Mouse (Mus musculus) heart, adult 2 months (tissue): ENCODE measurements around the gene Rdm1. TPM values are rescaled to one million over a fixed set of nuclear protein-coding genes. Genes with fewer than 3 reads are reported as not detected.

Experiments used
- DNase-seq, 2 experiments: peaks; one replicate each; pipeline ENCODE4 v3.0.0; 2021
- H3K27ac ChIP-seq: fragments of 200-600 bp; 2 replicates; pipeline ENCODE4 v1.8.1; 2022
- H3K27me3 ChIP-seq: fragments of 200-500 bp; 2 replicates; pipeline ENCODE4 v1.6.1; 2012; ENCODE audit warnings: mild to moderate bottlenecking, low read length, inconsistent platforms, mixed read lengths; ENCODE audit not compliant: control insufficient read depth, insufficient read depth
- H3K36me3 ChIP-seq: fragments of 200-500 bp; 2 replicates; pipeline ENCODE4 v1.6.1; 2012; ENCODE audit warnings: low read length, inconsistent platforms; ENCODE audit not compliant: control insufficient read depth, insufficient read depth
- H3K4me1 ChIP-seq: fragments of 200-500 bp; 2 replicates; pipeline ENCODE4 v1.6.1; 2011; ENCODE audit warnings: low read length; ENCODE audit not compliant: control insufficient read depth, insufficient read depth
- H3K4me3 ChIP-seq: fragments of 200-600 bp; 2 replicates; pipeline ENCODE4 v1.8.1; 2022
- H3K79me2 ChIP-seq: fragments of 200-500 bp; replicated peaks from 2 replicates; pipeline ENCODE4 v1.6.1; 2012; ENCODE audit warnings: mild to moderate bottlenecking, inconsistent platforms, low read length, moderate library complexity, mixed read lengths; ENCODE audit not compliant: control insufficient read depth, insufficient read depth
- H3K9ac ChIP-seq: fragments of 200-500 bp; 2 replicates; pipeline ENCODE4 v1.6.1; 2012; ENCODE audit warnings: low read depth, mild to moderate bottlenecking, control low read depth, inconsistent platforms, low read length, mixed read lengths
- CTCF ChIP-seq: fragments of 200-600 bp; IDR thresholded peaks from 2 replicates; pipeline ENCODE4 v1.8.1; 2022; ENCODE audit warnings: antibody characterized with exemption, mild to moderate bottlenecking, moderate library complexity
- EP300 ChIP-seq: fragments of 200-500 bp; IDR thresholded peaks from 2 replicates; pipeline ENCODE4 v1.6.1; 2011; ENCODE audit warnings: low read depth, low read length, control low read depth; ENCODE audit not compliant: insufficient read depth
- POLR2A ChIP-seq: fragments of 200-500 bp; IDR thresholded peaks from 2 replicates; pipeline ENCODE4 v1.6.1; 2011; ENCODE audit warnings: mild to moderate bottlenecking, low read depth, low read length, control low read depth; ENCODE audit not compliant: insufficient read depth
- WGBS: fragments of 180-500 bp; shearing (Covaris S2); methylation state at CpG from one replicate; pipeline ENCODE4 v1.1.7; 2018; 5-methylcytosine and 5-hydroxymethylcytosine counted together
- intact Hi-C: fragments of 180-260 bp; cut with DNase I; formaldehyde crosslinking; loops from one replicate; pipeline ENCODE4 v1.15.1; 2025
- polyA plus RNA-seq: library from polyadenylated mRNA; depleted of rRNA; stranded (reverse); fragments of >200 nt; gene quantifications from 2 replicates; pipeline ENCODE4 v1.2.3, GENCODE M21; 2012
- total RNA-seq, 2 experiments: library from RNA; stranded (reverse); gene quantifications; 2 replicates each; pipeline ENCODE4 v1.2.3; 2021

Gene Rdm1
- total and polyA plus RNA-seq, 3 experiments = 42.3 to 49.5 (median 45.6) TPM

DNA sequence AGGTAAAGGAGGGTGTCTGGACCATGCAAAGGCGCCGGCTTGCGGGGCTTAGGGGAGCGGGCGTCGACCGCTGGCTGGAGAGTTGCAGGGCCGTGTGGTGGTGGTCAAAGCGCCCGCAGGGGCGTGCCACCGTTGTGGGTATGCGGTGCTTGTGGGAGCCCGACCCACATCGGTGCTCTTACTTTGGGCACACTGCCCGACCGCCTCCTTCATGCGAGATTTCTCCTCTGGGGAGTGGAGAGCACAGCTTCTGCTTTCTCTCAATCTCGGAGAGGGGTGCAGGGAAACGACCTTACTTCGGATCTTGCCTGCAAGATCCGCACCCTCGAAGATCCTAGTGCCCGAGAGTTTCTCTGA lies 38.6 kb downstream of the Rdm1 start:
- under 1% methylated on average over 24 of the region's 24 CpGs for WGBS
- no peaks in the 10 kb centered on the region for H3K36me3 ChIP-seq
- H3K4me3 ChIP-seq = peak overlapping the region; percentile 66
- no peaks in the 10 kb centered on the region for H3K27me3 ChIP-seq
- peak overlapping the region; percentile 88 for H3K27ac ChIP-seq
- DNase-seq = no peak
- peaks cover 9% of the 10 kb centered on the region for H3K4me1 ChIP-seq
- TF ChIP-seq CTCF (no peak), EP300 (no peak)
- intact Hi-C loops = no loop called here
- H3K79me2 ChIP-seq = no peaks in the 10 kb centered on the region
- H3K9ac ChIP-seq = peak overlapping the region; percentile 86

DNA sequence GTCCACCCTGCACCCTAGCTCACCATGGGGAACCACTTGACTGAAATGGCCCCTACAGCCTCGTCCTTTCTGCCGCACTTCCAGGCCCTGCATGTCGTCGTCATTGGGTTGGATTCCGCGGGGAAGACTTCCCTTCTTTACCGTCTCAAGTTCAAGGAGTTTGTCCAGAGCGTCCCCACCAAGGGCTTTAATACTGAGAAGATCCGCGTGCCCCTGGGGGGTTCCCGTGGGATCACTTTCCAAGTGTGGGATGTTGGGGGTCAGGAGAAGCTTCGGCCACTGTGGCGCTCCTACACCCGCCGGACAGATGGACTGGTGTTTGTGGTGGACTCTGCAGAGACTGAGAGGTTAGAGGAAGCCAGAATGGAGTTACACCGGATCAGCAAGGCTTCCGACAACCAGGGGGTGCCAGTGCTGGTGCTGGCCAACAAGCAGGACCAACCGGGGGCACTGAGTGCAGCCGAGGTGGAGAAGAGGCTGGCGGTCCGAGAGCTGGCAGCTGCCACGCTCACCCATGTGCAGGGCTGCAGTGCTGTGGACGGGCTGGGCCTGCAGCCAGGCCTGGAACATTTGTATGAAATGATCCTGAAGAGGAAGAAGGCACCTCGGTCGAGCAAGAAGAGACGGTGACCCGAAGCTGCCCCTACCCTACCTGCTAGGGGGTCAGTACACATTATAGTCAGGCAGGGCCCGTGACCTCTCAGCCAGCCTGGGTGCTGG lies 39.8 kb downstream of the Rdm1 start:
- H3K27ac ChIP-seq = peak overlapping the region; percentile 88
- WGBS = 32% methylated on average over 28 of the region's 28 CpGs
- no peaks in the 10 kb centered on the region for H3K36me3 ChIP-seq
- peaks cover 9% of the 10 kb centered on the region for H3K4me1 ChIP-seq
- peak overlapping the region; percentile 66 for H3K4me3 ChIP-seq
- H3K79me2 ChIP-seq = no peaks in the 10 kb centered on the region
- peak; percentile 63 to 70 for DNase-seq
- H3K27me3 ChIP-seq = no peaks in the 10 kb centered on the region
- intact Hi-C loops = no loop called here
- TF ChIP-seq CTCF (no peak; the same call in 1 of the 2 replicates), POLR2A (0 out of 2 replicates have a peak, but pooled peaks have one; percentile 14)
- H3K9ac ChIP-seq = peak overlapping the region; percentile 81

GRCm38 (mm10) chr11:101667871-101668532 lies 41.0 kb downstream of the Rdm1 start:
- no peaks in the 10 kb centered on the region for H3K36me3 ChIP-seq
- peak overlapping the region; percentile 27 for H3K9ac ChIP-seq
- peak overlapping the region; percentile 66 for H3K4me3 ChIP-seq
- H3K27ac ChIP-seq = peak overlapping the region; percentile 88
- DNase-seq = peak; percentile 70 to 81
- WGBS = 13% methylated on average over 14 of the region's 14 CpGs
- no peaks in the 10 kb centered on the region for H3K79me2 ChIP-seq
- H3K27me3 ChIP-seq = no peaks in the 10 kb centered on the region
- no peak for TF ChIP-seq CTCF
- peak; percentile 60 for TF ChIP-seq POLR2A
- H3K4me1 ChIP-seq = peaks cover 11% of the 10 kb centered on the region
- intact Hi-C loops = no loop called here

GRCm38 (mm10) chr11:101668546-101669261 lies 41.7 kb downstream of the Rdm1 start:
- intact Hi-C loops = no loop called here
- Histone ChIP-seq H3K4me1 (peaks cover 12% of the 10 kb centered on the region), H3K4me3 (peak overlapping the region; percentile 66), H3K36me3 (no peaks in the 10 kb centered on the region), H3K9ac (peak overlapping the region; percentile 47), H3K27ac (peak overlapping the region; percentile 88), H3K27me3 (no peaks in the 10 kb centered on the region), H3K79me2 (no peaks in the 10 kb centered on the region)
- 10% methylated on average over 13 of the region's 13 CpGs for WGBS
- peak; percentile 57 to 72 for DNase-seq
- peak; percentile 75 for TF ChIP-seq EP300
- TF ChIP-seq POLR2A = peak; percentile 53
- TF ChIP-seq CTCF = no peak

DNA sequence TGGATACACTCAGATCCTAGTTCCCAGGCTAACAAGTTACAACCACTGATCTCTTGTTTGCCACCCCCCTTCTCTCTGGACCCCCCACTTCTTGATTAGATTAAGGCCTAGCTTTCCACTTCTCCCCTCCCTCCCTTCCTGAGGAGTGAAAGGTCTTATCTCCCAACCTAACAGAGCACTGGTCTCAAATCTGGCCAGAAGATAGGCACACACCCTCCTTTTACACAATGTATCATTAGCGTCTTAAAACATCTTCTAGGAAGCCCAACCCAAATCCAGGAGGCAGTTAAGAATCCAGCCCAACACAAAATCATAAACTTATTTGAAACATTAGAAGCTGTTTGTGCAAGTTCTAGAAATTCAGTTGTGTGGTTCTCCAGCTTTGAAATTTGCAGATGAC lies 43.3 kb downstream of the Rdm1 start:
- Histone ChIP-seq H3K36me3 (no peaks in the 10 kb centered on the region), H3K27ac (peak overlapping the region; percentile 85), H3K79me2 (no peaks in the 10 kb centered on the region), H3K4me3 (no peak overlapping the region), H3K27me3 (no peaks in the 10 kb centered on the region), H3K9ac (no peak overlapping the region), H3K4me1 (peaks cover 13% of the 10 kb centered on the region)
- TF ChIP-seq CTCF = no peak
- TF ChIP-seq EP300 = no peak
- TF ChIP-seq POLR2A = no peak
- no peak for DNase-seq
- intact Hi-C loops = no loop called here
- WGBS = 41% methylated on average over 1 of the region's 1 CpGs

- Histone ChIP-seq H3K79me2 (no peaks in the 10 kb centered on the region), H3K27ac (no peak overlapping the region; the same call in 1 of the 2 replicates), H3K4me3 (no peak overlapping the region), H3K9ac (no peak overlapping the region), H3K4me1 (peaks cover 13% of the 10 kb centered on the region), H3K27me3 (no peaks in the 10 kb centered on the region), H3K36me3 (no peaks in the 10 kb centered on the region)
- no peak for DNase-seq
- WGBS = 71% methylated on average over 4 of the region's 4 CpGs
- no peak for TF ChIP-seq EP300
- intact Hi-C loops = no loop called here
Observed at GRCm38 (mm10) chr11:101671255-101671654, 44.3 kb downstream of the Rdm1 start.
